Mouse (Mus musculus) lung, postnatal 0 days (tissue): Measurements from ENCODE around the gene Zswim4. TPM values are rescaled to one million over a fixed set of nuclear protein-coding genes. Genes with fewer than 3 reads are reported as not detected.

Experiments
- ATAC-seq: fragments of 200-750 bp; cut with Nextera tagmentation; 2 replicates; pipeline ENCODE4 v1.8.0; 2017; ENCODE audit warnings: moderate library complexity
- DNase-seq: peaks from one replicate; pipeline ENCODE4 v3.0.0-alpha.2; 2016; ENCODE audit warnings: low spot score
- H3K27ac ChIP-seq: fragments of 300-500 bp; sonication (generic); 2 replicates; pipeline ENCODE4 v1.5.1; 2014; ENCODE audit warnings: antibody characterized with exemption, mild to moderate bottlenecking, low read length, mixed read lengths
- H3K27me3 ChIP-seq: fragments of 300-500 bp; sonication (generic); replicated peaks from 2 replicates; pipeline ENCODE4 v1.6.1; 2014; ENCODE audit warnings: low read length, mixed read lengths; ENCODE audit not compliant: insufficient read depth
- H3K36me3 ChIP-seq: fragments of 300-500 bp; sonication (generic); 2 replicates; pipeline ENCODE4 v1.6.1; 2014; ENCODE audit warnings: low read length, mixed read lengths; ENCODE audit not compliant: insufficient read depth
- H3K4me1 ChIP-seq: fragments of 300-500 bp; sonication (generic); 2 replicates; pipeline ENCODE4 v1.6.1; 2014; ENCODE audit warnings: antibody characterized with exemption, low read depth, low read length, mixed read lengths; ENCODE audit not compliant: insufficient read depth
- H3K4me2 ChIP-seq: fragments of 300-500 bp; sonication (generic); replicated peaks from 2 replicates; pipeline ENCODE4 v1.6.1; 2014; ENCODE audit warnings: low read depth, mild to moderate bottlenecking, low read length, moderate library complexity, mixed read lengths
- H3K4me3 ChIP-seq: fragments of 300-500 bp; sonication (generic); 2 replicates; pipeline ENCODE4 v1.5.1; 2014; ENCODE audit warnings: low read depth, low read length
- H3K9ac ChIP-seq: fragments of 300-500 bp; sonication (generic); replicated peaks from 2 replicates; pipeline ENCODE4 v1.6.1; 2014; ENCODE audit warnings: low read depth, mild to moderate bottlenecking
- H3K9me3 ChIP-seq: fragments of 300-500 bp; sonication (generic); 2 replicates; pipeline ENCODE4 v1.6.1; 2016; ENCODE audit warnings: low read length, mixed read lengths
- CTCF ChIP-seq: IDR thresholded peaks from 2 replicates; pipeline ENCODE4 v1.5.1; 2016; ENCODE audit warnings: antibody characterized with exemption, mild to moderate bottlenecking
- EP300 ChIP-seq: IDR thresholded peaks from 2 replicates; pipeline ENCODE4 v1.6.1; 2016; ENCODE audit warnings: antibody characterized with exemption, mild to moderate bottlenecking, control low read depth
- WGBS: fragments of 180-500 bp; shearing (Covaris S2); extraction: QIAGEN DNeasy Blood & Tissue Kit; methylation state at CpG from one replicate; pipeline ENCODE4 v1.1.7; 2014; 5-methylcytosine and 5-hydroxymethylcytosine counted together
- polyA plus RNA-seq: library from polyadenylated mRNA; unstranded; fragments of >200 nt; fragmentation: Nextera tagmentation; extraction: Ambion mirVana; gene quantifications from 2 replicates; pipeline ENCODE4 v1.2.1, GENCODE M21; 2015

Gene Zswim4
- polyA plus RNA-seq, 1 experiment from 2014 or later: 7.8 TPM

DNA sequence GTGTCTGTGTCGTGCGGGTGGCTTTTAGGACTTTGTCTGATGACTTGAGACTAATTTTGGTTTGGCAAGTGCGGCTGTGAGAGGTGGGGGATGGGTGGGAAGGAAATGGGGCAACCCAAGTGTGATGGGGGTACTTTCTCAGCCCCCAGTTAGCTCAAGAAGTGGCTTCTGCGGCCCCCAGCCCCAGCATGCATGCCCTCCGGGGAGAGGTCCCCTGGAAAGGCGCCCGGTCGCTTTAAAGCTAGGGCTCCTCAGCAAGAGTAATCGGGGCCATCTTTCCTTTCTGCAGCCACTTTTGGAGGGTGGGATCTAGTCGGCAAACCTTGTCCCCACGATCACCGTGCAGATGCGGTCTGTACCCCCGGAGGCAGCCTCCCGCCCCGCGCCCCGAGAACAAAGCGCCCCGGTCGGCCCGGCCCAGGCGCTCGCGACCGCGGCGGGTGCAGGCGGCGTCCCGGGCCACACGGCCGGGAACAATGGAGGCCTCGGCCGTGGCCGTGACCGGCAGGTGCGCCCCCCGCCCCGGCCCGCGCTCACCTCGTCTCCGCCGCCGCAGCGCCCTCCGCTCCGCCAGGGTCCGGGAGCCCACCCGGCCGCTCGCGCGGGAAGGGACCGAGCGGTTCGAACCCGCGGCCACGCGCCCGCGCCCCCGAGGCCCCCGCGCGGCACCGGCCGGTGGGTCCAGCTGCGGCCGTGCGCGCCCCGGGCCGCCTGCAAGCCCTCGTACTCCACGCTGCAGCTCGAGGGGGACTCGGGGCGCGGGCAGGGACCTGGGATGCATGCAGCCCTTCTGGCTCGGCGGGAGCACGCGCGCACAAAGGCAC, 53.4 kb downstream of the Zswim4 start:
- no peaks in the 10 kb centered on the region for H3K36me3 ChIP-seq
- H3K27me3 ChIP-seq: no peaks in the 10 kb centered on the region
- no peak for DNase-seq
- 0 out of 2 replicates have a peak, but pooled peaks have one; percentile 3 for ATAC-seq
- no peaks in the 10 kb centered on the region for H3K9me3 ChIP-seq
- H3K4me2 ChIP-seq: peak overlapping the region; percentile 98
- WGBS: 1% methylated on average over 50 of the region's 87 CpGs
- no peak for TF ChIP-seq CTCF
- TF ChIP-seq EP300: no peak
- peak overlapping the region; percentile 80 for H3K9ac ChIP-seq
- peak overlapping the region; percentile 62 for H3K27ac ChIP-seq
- peak overlapping the region; percentile 75 for H3K4me3 ChIP-seq
- peaks cover 17% of the 10 kb centered on the region; the same call in 1 of the 2 replicates for H3K4me1 ChIP-seq

DNA sequence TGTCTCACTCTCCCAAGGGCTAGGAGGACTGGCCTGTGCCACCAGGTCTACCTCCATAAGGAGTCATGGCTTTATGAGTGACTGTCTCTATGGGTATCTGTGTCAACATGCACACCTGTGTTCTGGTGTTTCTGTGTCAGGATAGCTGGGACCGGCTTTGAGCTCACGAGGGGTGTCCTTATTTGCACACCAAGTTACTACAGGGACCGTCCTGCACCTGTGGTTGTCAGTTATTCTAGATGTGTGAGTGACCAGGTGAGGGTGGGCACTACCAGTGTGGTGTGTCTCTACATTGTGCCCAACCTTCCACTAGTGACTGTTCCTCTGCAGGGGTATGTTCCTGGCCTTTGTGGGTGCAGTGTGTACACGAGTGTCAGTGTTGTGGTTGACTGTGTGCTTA, 54.0 kb downstream of the Zswim4 start:
- Histone ChIP-seq H3K4me2 (peak overlapping the region; percentile 98), H3K9me3 (no peaks in the 10 kb centered on the region), H3K36me3 (no peaks in the 10 kb centered on the region), H3K9ac (peak overlapping the region; percentile 80; the same call in 1 of the 2 replicates), H3K27ac (no peak overlapping the region), H3K4me3 (peak overlapping the region; percentile 75; the same call in 1 of the 2 replicates), H3K4me1 (peaks cover 17% of the 10 kb centered on the region; the same call in 1 of the 2 replicates), H3K27me3 (no peaks in the 10 kb centered on the region)
- WGBS: 23% methylated on average over 4 of the region's 4 CpGs
- ATAC-seq: no peak
- DNase-seq: no peak
- no peak for TF ChIP-seq EP300
- TF ChIP-seq CTCF: no peak

DNA sequence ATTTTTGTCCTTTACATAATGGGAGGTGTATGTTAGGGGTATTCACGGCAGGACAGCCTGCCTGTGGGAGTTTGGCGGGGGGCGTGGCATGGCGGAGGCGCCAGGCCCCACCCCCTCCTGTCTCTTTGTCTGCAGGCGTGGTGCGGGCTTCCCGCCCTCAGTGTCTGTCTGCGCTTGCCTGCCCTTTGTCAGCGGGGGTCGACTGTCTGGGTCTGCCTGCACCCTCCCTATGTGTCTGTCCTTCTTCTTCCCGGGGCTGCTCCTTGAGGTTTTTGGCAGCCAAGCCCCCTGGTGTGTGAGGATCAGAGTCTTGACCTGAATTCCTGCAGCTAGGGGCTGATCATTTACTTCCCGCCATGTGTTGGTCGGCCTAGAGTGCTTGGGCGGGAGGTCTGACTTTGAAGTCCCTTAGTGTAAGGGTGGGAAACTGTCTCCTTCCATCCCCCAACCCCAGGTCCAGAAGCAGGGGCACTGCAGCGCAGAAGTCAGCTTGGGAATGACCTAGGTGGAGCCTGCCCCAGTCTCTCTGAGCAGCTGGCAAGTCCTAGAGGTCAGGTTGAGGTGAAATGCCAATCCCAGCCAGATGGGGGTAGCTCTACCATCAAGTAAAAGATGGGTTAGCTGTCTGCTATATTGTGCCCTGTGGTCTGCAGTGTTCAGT, 56.2 kb downstream of the Zswim4 start:
- TF ChIP-seq EP300 (no peak), CTCF (no peak)
- peak; percentile 29; the same call in 1 of the 2 replicates for ATAC-seq
- no peaks in the 10 kb centered on the region for H3K27me3 ChIP-seq
- no peak overlapping the region for H3K27ac ChIP-seq
- no peaks in the 10 kb centered on the region for H3K9me3 ChIP-seq
- no peak overlapping the region for H3K4me3 ChIP-seq
- H3K4me2 ChIP-seq: peak overlapping the region; percentile 52
- H3K4me1 ChIP-seq: peaks cover 17% of the 10 kb centered on the region; the same call in 1 of the 2 replicates
- 3% methylated on average over 16 of the region's 16 CpGs for WGBS
- no peak overlapping the region for H3K9ac ChIP-seq
- H3K36me3 ChIP-seq: no peaks in the 10 kb centered on the region
- peak; percentile 49 for DNase-seq

DNA sequence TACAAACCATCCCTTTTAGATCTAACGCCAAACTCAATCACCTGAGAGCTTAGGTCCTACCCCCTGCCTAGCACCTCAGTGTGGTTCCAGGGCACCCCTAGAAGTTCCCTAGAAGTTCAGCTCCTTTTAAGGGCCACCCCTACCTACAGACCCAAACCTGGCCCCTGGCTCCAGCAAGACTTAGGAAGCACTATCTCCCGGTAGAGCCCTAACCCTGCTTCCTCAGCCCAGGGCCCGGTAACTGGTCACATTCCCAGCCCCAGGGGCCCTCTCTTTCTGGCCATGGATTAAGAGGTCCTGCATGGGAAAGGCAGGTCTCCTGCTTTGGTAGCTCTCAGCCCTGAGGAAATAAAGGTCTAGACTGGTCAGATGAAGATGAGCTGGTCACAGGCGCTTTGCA, 56.9 kb downstream of the Zswim4 start:
- no peaks in the 10 kb centered on the region for H3K36me3 ChIP-seq
- DNase-seq: no peak
- ATAC-seq: no peak
- H3K4me2 ChIP-seq: no peak overlapping the region
- H3K27ac ChIP-seq: no peak overlapping the region
- no peak overlapping the region for H3K4me3 ChIP-seq
- H3K9me3 ChIP-seq: no peaks in the 10 kb centered on the region
- WGBS: 36% methylated on average over 4 of the region's 4 CpGs
- no peak overlapping the region for H3K9ac ChIP-seq
- no peak for TF ChIP-seq CTCF
- TF ChIP-seq EP300: no peak
- peaks cover 17% of the 10 kb centered on the region; the same call in 1 of the 2 replicates for H3K4me1 ChIP-seq
- H3K27me3 ChIP-seq: no peaks in the 10 kb centered on the region

DNA sequence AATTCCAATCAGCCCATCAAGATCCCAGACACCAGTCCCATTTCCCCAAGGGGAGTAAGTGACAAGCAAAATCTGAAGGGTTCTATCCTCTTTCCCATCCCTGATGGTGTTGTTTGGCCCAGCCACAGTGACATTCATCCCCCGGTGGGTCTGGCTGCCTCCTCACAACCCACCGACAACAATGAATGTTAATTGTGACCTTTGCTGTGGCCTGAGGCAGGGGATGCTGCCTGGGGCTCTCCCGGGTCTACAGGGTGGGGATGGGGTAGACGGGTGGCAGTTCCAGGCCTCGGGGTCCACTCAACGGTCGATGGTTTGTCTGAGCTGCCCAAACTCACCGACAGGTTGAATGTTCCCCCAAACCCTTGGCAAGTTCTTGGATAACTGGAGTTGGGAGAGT, 58.3 kb downstream of the Zswim4 start:
- no peak for ATAC-seq
- no peaks in the 10 kb centered on the region for H3K9me3 ChIP-seq
- TF ChIP-seq EP300 (no peak), CTCF (no peak)
- no peaks in the 10 kb centered on the region for H3K27me3 ChIP-seq
- no peak for DNase-seq
- H3K4me2 ChIP-seq: no peak overlapping the region
- no peak overlapping the region for H3K27ac ChIP-seq
- no peak overlapping the region for H3K4me3 ChIP-seq
- H3K36me3 ChIP-seq: no peaks in the 10 kb centered on the region
- 87% methylated on average over 8 of the region's 8 CpGs for WGBS
- H3K4me1 ChIP-seq: peaks cover 17% of the 10 kb centered on the region; the same call in 1 of the 2 replicates
- no peak overlapping the region for H3K9ac ChIP-seq

DNA sequence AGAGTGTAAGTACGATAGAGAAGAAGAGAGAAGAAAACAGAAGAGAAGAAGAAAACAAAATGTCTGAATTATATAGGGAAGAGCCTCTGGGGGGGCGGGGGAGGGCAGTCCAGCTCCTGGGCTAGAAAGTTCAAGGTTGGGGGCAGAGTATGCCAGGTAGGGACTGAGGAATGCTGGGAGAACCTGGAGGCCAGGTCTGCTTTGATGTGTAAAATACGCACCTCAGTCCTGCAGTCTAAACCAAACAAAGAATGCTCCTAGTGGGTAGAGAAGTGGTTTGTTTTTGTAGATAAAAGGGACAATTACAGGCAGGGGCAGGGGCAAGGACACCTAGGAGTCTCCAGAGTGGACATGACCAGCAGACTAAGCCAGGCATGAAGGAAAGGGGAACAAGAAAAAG, 59.5 kb downstream of the Zswim4 start:
- Histone ChIP-seq H3K9me3 (no peaks in the 10 kb centered on the region), H3K4me1 (peaks cover 11% of the 10 kb centered on the region; the same call in 1 of the 2 replicates), H3K27me3 (no peaks in the 10 kb centered on the region), H3K27ac (no peak overlapping the region), H3K4me2 (no peak overlapping the region), H3K4me3 (no peak overlapping the region), H3K9ac (no peak overlapping the region), H3K36me3 (no peaks in the 10 kb centered on the region)
- no peak for TF ChIP-seq CTCF
- no peak for DNase-seq
- 72% methylated on average over 3 of the region's 3 CpGs for WGBS
- peak; percentile 34 for ATAC-seq
